Mouse (Mus musculus): ENCODE measurements around the gene Ptgds. TPM values are rescaled to one million over a fixed set of nuclear protein-coding genes. Genes with fewer than 3 reads are reported as not detected.

Gene Ptgds
- polyA plus RNA-seq, 1 experiment from 2014 or later = 10.2 TPM

GRCm38 (mm10) chr2:25497846-25498575 lies 28.2 kb upstream of the Ptgds start:
- Histone ChIP-seq H3K27ac (peak overlapping the region; percentile 71), H3K9ac (no peak overlapping the region)
- 45% methylated on average over 6 of the region's 6 CpGs for WGBS

GRCm38 (mm10) chr2:25496462-25496861 lies 26.6 kb upstream of the Ptgds start:
- Histone ChIP-seq H3K36me3 (no peaks in the 10 kb centered on the region), H3K4me2 (no peak overlapping the region), H3K4me1 (peaks cover 11% of the 10 kb centered on the region), H3K4me3 (no peak overlapping the region), H3K9me3 (no peaks in the 10 kb centered on the region), H3K9ac (no peak overlapping the region), H3K27ac (no peak overlapping the region), H3K27me3 (no peaks in the 10 kb centered on the region)
- no peak for ATAC-seq (ENCODE audit: borderline replicate concordance, extremely low read depth, low FRiP score, low TSS enrichment)
- WGBS = 41% methylated on average over 4 of the region's 4 CpGs

More at GRCm38 (mm10) chr2:25497846-25498575, 28.2 kb upstream of the Ptgds start:
- ATAC-seq (ENCODE audit: borderline replicate concordance, extremely low read depth, low FRiP score, low TSS enrichment) = no peak
- Histone ChIP-seq H3K9me3 (no peaks in the 10 kb centered on the region), H3K4me1 (peaks cover 20% of the 10 kb centered on the region), H3K4me3 (no peak overlapping the region), H3K27me3 (no peaks in the 10 kb centered on the region), H3K4me2 (no peak overlapping the region), H3K36me3 (peaks cover 4% of the 10 kb centered on the region; the same call in 1 of the 2 replicates)

- H3K4me3 ChIP-seq = no peak within 1 kb of the TSS
- H3K4me2 ChIP-seq = no peak within 1 kb of the TSS
- no peaks in the 10 kb centered on the region for H3K36me3 ChIP-seq
- no peak for ATAC-seq (ENCODE audit: borderline replicate concordance, extremely low read depth, low FRiP score, low TSS enrichment)
- no peak within 1 kb of the TSS for H3K9ac ChIP-seq
- no peak within 1 kb of the TSS for H3K27ac ChIP-seq
- 72% methylated on average over 5 of the region's 5 CpGs for WGBS
- no peaks in the 10 kb centered on the region for H3K9me3 ChIP-seq
- H3K4me1 ChIP-seq = peaks cover 3% of the 10 kb centered on the region; the same call in 1 of the 2 replicates
- H3K27me3 ChIP-seq = no peaks in the 10 kb centered on the region
Measured at GRCm38 (mm10) chr2:25493476-25493961, 23.7 kb upstream of the Ptgds start, which contains the start of gene Lcn12. TSS of gene Lcn12 (minus strand) at chr2:25493911.

- H3K27me3 ChIP-seq = no peaks in the 10 kb centered on the region
- no peaks in the 10 kb centered on the region for H3K9me3 ChIP-seq
- no peak overlapping the region for H3K27ac ChIP-seq
- no peak for ATAC-seq (ENCODE audit: borderline replicate concordance, extremely low read depth, low FRiP score, low TSS enrichment)
- no peak overlapping the region for H3K4me3 ChIP-seq
- H3K36me3 ChIP-seq = no peaks in the 10 kb centered on the region
- no peak overlapping the region for H3K4me2 ChIP-seq
- H3K4me1 ChIP-seq = no peaks in the 10 kb centered on the region; the same call in 1 of the 2 replicates
- WGBS = 65% methylated on average over 5 of the region's 5 CpGs
- H3K9ac ChIP-seq = no peak overlapping the region
Measured at GRCm38 (mm10) chr2:25492988-25493387, 23.1 kb upstream of the Ptgds start.

- Histone ChIP-seq H3K27me3 (no peaks in the 10 kb centered on the region), H3K9me3 (no peaks in the 10 kb centered on the region), H3K4me1 (no peaks in the 10 kb centered on the region), H3K4me3 (no peak overlapping the region), H3K9ac (no peak overlapping the region), H3K27ac (no peak overlapping the region), H3K4me2 (no peak overlapping the region), H3K36me3 (no peaks in the 10 kb centered on the region)
- ATAC-seq (ENCODE audit: borderline replicate concordance, extremely low read depth, low FRiP score, low TSS enrichment) = no peak
- WGBS = 65% methylated on average over 7 of the region's 7 CpGs
Measured at GRCm38 (mm10) chr2:25488671-25489068, 18.8 kb upstream of the Ptgds start.

- Histone ChIP-seq H3K9me3 (no peaks in the 10 kb centered on the region), H3K27me3 (no peaks in the 10 kb centered on the region), H3K4me1 (no peaks in the 10 kb centered on the region), H3K4me2 (no peak overlapping the region), H3K27ac (no peak overlapping the region), H3K36me3 (no peaks in the 10 kb centered on the region), H3K4me3 (no peak overlapping the region), H3K9ac (no peak overlapping the region)
- ATAC-seq (ENCODE audit: borderline replicate concordance, extremely low read depth, low FRiP score, low TSS enrichment) = no peak
- 68% methylated on average over 6 of the region's 6 CpGs for WGBS
Measured at GRCm38 (mm10) chr2:25487965-25488670, 18.3 kb upstream of the Ptgds start.

GRCm38 (mm10) chr2:25484901-25485647 lies 15.2 kb upstream of the Ptgds start:
- ATAC-seq (ENCODE audit: borderline replicate concordance, extremely low read depth, low FRiP score, low TSS enrichment) = no peak
- Histone ChIP-seq H3K9me3 (no peaks in the 10 kb centered on the region), H3K9ac (no peak overlapping the region), H3K27ac (no peak overlapping the region), H3K27me3 (no peaks in the 10 kb centered on the region), H3K4me1 (no peaks in the 10 kb centered on the region), H3K36me3 (no peaks in the 10 kb centered on the region), H3K4me3 (no peak overlapping the region), H3K4me2 (no peak overlapping the region)
- WGBS = 63% methylated on average over 11 of the region's 11 CpGs

GRCm38 (mm10) chr2:25482969-25483368 lies 13.1 kb upstream of the Ptgds start:
- no peaks in the 10 kb centered on the region for H3K27me3 ChIP-seq
- no peak overlapping the region for H3K9ac ChIP-seq
- no peak overlapping the region for H3K27ac ChIP-seq
- 20% methylated on average over 7 of the region's 7 CpGs for WGBS
- no peak for ATAC-seq (ENCODE audit: borderline replicate concordance, extremely low read depth, low FRiP score, low TSS enrichment)
- H3K36me3 ChIP-seq = no peaks in the 10 kb centered on the region
- no peaks in the 10 kb centered on the region for H3K4me1 ChIP-seq
- H3K4me2 ChIP-seq = no peak overlapping the region
- no peaks in the 10 kb centered on the region for H3K9me3 ChIP-seq
- H3K4me3 ChIP-seq = no peak overlapping the region

- no peak for ATAC-seq (ENCODE audit: borderline replicate concordance, extremely low read depth, low FRiP score, low TSS enrichment)
- Histone ChIP-seq H3K4me2 (no peak overlapping the region), H3K4me3 (no peak overlapping the region), H3K9ac (no peak overlapping the region), H3K9me3 (no peaks in the 10 kb centered on the region), H3K27ac (no peak overlapping the region), H3K4me1 (no peaks in the 10 kb centered on the region), H3K36me3 (no peaks in the 10 kb centered on the region), H3K27me3 (no peaks in the 10 kb centered on the region)
- 85% methylated on average over 1 of the region's 1 CpGs for WGBS
Measured at GRCm38 (mm10) chr2:25480541-25480940, 10.7 kb upstream of the Ptgds start.

GRCm38 (mm10) chr2:25479551-25480311 lies 9.9 kb upstream of the Ptgds start:
- Histone ChIP-seq H3K9ac (no peak overlapping the region), H3K4me1 (no peaks in the 10 kb centered on the region), H3K36me3 (no peaks in the 10 kb centered on the region), H3K27ac (no peak overlapping the region), H3K9me3 (no peaks in the 10 kb centered on the region), H3K27me3 (no peaks in the 10 kb centered on the region), H3K4me3 (no peak overlapping the region), H3K4me2 (no peak overlapping the region)
- no peak for ATAC-seq (ENCODE audit: borderline replicate concordance, extremely low read depth, low FRiP score, low TSS enrichment)
- 64% methylated on average over 10 of the region's 10 CpGs for WGBS

GRCm38 (mm10) chr2:25477967-25478675 lies 8.3 kb upstream of the Ptgds start:
- ATAC-seq (ENCODE audit: borderline replicate concordance, extremely low read depth, low FRiP score, low TSS enrichment) = peak; percentile 16; the same call in 1 of the 2 replicates
- Histone ChIP-seq H3K9ac (no peak overlapping the region), H3K4me2 (no peak overlapping the region), H3K27ac (no peak overlapping the region), H3K9me3 (no peaks in the 10 kb centered on the region), H3K4me3 (no peak overlapping the region), H3K27me3 (no peaks in the 10 kb centered on the region), H3K4me1 (no peaks in the 10 kb centered on the region), H3K36me3 (no peaks in the 10 kb centered on the region)
- WGBS = 72% methylated on average over 3 of the region's 3 CpGs
